Mouse (Mus musculus): ENCODE measurements around the gene Gm11444. TPM values are rescaled to one million over a fixed set of nuclear protein-coding genes. Genes with fewer than 3 reads are reported as not detected.

The Gm11444 gene
- polyA plus RNA-seq, 1 experiment from 2014 or later = not detected

DNA sequence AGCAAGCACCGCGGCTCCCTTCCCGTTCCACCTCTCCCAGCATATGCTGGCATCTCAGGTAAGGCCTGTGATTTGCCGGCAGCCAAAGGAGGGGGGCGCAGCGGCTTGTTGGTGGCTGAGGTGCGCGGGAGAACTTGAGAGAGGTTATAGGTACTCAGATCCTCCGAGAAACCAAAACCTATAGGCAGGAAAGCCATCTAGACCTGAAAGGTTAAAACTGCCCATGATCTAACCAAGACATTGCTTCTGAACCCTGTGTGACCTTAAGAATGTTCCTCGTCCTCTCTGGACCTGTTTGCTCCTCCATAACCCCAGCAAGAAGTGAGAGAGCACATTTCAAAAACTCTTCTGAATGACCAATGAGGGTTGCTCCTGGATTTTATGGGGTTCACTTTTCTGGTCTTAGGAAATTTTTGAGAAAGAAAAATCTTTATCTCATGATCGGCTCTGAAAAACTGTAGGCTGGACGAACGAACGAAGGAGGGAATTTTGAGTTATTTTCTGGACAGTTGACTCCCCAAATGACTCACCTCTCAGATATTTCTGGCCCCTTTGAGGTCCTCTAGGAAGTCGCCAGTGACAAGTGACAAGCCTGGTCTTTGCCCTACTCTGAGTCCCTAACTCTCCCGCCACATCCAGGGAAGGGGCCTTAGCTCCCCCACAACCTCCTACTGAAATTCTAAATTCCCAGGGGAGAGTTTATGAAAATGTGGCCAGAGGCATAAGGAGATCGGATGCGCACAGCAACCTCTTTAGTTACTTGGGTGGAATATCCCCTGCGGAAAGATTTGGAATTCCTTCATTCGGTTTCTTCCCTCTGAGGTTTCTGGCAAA lies 11.5 kb downstream of the Gm11444 start:
- Histone ChIP-seq H3K27me3 (peaks cover 100% of the 10 kb centered on the region), H3K4me1 (peaks cover 36% of the 10 kb centered on the region), H3K9me3 (replicated peaks) (no peaks in the 10 kb centered on the region), H3K36me3 (no peaks in the 10 kb centered on the region), H3K4me3 (peak overlapping the region; percentile 49), H3K4me2 (replicated peaks) (peak overlapping the region; percentile 45), H3K27ac (no peak overlapping the region), H3K9ac (peak overlapping the region; percentile 56; the same call in 1 of the 2 replicates)
- ATAC-seq (ENCODE audit: low FRiP score) = no peak
- WGBS = 5% methylated on average over 20 of the region's 20 CpGs

DNA sequence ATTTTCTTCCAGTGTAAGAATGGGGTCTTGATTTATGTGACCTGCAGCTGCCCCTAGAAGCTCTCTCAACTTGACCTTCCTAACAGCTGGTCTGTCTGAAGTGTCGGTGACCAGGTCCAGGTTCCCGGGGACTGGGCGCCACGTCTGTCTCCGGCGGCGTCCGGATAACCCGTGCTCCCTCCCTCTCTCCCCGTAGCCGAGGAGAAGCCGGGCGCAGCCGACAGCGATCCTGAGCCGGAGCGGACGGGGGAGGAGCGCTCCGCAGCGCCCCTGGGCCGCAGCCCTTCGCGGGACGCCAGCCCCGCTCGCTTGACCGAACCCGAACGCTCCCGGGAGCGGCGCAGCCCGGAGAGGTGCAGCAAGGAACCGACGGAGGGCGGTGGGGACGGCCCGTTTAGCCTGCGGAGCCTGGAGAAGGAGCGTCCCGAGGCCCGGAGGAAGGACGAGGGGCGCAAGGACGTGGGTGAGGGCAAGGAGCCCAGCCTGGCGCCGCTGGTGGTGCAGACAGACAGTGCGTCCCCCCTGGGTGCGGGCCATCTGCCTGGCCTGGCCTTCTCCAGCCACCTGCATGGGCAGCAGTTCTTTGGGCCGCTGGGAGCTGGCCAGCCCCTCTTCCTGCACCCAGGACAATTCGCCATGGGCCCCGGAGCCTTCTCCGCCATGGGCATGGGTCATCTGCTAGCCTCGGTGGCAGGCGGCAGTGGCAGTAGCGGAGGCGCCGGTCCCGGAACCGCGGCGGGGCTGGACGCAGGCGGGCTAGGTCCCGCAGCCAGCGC lies 12.3 kb downstream of the Gm11444 start:
- under 1% methylated on average over 66 of the region's 67 CpGs for WGBS
- H3K27ac ChIP-seq = peak overlapping the region; percentile 30; the same call in 1 of the 2 replicates

DNA sequence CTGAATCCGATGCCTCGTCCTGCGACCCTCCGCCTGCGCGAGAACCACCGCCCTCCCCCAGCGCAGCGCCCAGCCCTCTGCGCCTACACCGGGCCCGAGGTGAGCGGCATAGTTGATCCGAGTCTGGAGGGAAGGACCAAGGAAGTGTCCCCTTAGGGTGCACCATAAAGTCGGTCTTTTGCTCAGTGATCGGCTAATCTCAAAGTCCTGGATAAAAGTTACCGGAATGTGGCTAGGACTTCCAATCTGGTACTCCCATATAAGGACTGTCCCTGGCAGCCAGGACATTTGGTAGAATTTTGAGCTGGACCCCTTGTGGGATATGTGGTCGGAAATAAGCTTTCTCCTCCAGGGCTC lies 12.9 kb downstream of the Gm11444 start:
- Histone ChIP-seq H3K9ac (peak overlapping the region; percentile 48), H3K27me3 (peaks cover 89% of the 10 kb centered on the region), H3K27ac (0 out of 2 replicates have a peak overlapping the region, but pooled peaks have one; percentile 25), H3K4me3 (peak overlapping the region; percentile 49), H3K4me2 (replicated peaks) (peak overlapping the region; percentile 45), H3K9me3 (replicated peaks) (no peaks in the 10 kb centered on the region), H3K36me3 (no peaks in the 10 kb centered on the region), H3K4me1 (peaks cover 33% of the 10 kb centered on the region)
- WGBS = 1% methylated on average over 18 of the region's 18 CpGs
- no peak for ATAC-seq (ENCODE audit: low FRiP score)

More for the DNA sequence above, 12.3 kb downstream of the Gm11444 start:
- Histone ChIP-seq H3K4me3 (peak overlapping the region; percentile 49), H3K9me3 (replicated peaks) (no peaks in the 10 kb centered on the region), H3K27me3 (peaks cover 92% of the 10 kb centered on the region), H3K36me3 (no peaks in the 10 kb centered on the region), H3K4me2 (replicated peaks) (peak overlapping the region; percentile 45), H3K9ac (peak overlapping the region; percentile 56), H3K4me1 (peaks cover 33% of the 10 kb centered on the region)
- ATAC-seq (ENCODE audit: low FRiP score) = no peak

DNA sequence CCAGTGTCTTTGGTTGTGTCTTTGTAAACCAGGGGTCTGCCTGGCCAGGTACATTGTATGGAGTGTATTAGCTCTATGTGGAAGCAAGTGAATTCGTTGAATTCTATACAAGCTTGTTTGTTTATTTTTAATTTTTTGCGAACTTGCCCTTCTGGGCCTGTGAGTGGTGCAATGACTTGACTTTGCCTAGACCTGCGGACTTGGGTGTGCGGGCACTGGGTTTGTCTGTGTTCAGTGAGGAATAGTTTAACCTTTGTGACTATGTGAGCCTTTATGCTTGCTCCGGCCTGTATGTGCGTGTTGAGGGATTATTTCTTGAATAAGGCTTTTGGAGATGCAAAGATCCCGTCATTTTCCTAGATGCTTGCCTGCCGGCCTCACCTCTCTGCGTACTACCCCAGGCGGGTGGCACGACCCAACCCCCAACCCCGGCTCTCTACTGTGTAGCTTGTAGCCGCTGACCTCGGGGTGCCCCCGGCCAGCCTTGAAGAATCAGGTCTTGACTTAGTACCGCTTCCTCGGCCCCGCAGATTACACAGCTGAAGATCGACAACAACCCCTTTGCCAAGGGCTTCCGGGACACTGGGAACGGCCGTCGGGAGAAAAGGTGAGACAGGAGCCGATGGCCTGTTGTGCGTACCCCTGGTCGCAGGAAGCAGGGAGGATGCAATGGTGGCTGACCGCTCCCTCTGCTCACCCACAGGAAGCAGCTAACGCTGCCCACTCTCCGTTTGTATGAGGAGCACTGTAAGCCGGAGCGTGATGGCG lies 13.4 kb downstream of the Gm11444 start:
- Histone ChIP-seq H3K36me3 (no peaks in the 10 kb centered on the region), H3K9me3 (replicated peaks) (no peaks in the 10 kb centered on the region), H3K4me2 (replicated peaks) (peak overlapping the region; percentile 45), H3K9ac (peak overlapping the region; percentile 48), H3K4me3 (peak overlapping the region; percentile 49), H3K4me1 (peaks cover 38% of the 10 kb centered on the region), H3K27ac (0 out of 2 replicates have a peak overlapping the region, but pooled peaks have one; percentile 25), H3K27me3 (peaks cover 89% of the 10 kb centered on the region)
- 1% methylated on average over 32 of the region's 32 CpGs for WGBS
- ATAC-seq (ENCODE audit: low FRiP score) = no peak

DNA sequence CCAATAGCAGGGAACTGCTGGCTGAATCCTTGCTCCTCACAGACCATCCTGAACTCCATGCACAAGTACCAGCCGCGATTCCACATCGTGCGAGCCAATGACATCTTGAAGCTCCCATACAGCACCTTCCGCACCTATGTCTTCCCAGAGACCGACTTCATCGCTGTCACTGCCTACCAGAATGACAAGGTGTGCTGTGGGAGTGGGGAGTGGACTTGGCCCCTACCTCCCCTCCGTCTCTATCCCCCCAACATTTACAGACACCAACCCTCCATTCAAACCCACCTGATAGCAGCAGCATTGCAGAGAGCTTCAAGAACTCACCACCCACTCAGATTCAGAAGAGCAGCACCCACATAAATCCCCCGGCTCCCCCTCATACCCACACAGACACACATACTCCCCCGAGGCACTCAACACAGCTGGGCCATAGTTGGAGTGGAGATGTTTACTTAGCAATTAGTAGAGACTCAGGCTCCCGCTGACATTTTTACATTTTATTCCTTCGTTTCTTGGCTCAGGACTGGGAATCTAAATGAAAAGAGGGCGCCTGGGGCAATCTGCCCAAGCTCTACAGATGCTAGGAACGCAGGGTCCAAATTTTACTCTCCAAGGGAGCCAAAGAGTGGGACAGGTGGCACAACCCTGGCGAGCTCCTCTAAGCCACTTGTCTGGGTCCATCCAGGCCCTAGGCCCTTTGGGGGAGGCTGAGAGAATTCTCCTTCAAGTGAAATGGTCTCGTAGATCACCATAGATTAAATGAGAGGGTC lies 14.2 kb downstream of the Gm11444 start:
- H3K36me3 ChIP-seq = no peaks in the 10 kb centered on the region
- peak overlapping the region; percentile 27; the same call in 1 of the 2 replicates for H3K4me2 ChIP-seq (replicated peaks)
- H3K27me3 ChIP-seq = peaks cover 89% of the 10 kb centered on the region
- no peak for ATAC-seq (ENCODE audit: low FRiP score)
- H3K9ac ChIP-seq = peak overlapping the region; percentile 33; the same call in 1 of the 2 replicates
- H3K27ac ChIP-seq = 0 out of 2 replicates have a peak overlapping the region, but pooled peaks have one; percentile 19
- H3K4me3 ChIP-seq = peak overlapping the region; percentile 49
- H3K4me1 ChIP-seq = peaks cover 37% of the 10 kb centered on the region
- 4% methylated on average over 16 of the region's 16 CpGs for WGBS
- H3K9me3 ChIP-seq (replicated peaks) = no peaks in the 10 kb centered on the region

DNA sequence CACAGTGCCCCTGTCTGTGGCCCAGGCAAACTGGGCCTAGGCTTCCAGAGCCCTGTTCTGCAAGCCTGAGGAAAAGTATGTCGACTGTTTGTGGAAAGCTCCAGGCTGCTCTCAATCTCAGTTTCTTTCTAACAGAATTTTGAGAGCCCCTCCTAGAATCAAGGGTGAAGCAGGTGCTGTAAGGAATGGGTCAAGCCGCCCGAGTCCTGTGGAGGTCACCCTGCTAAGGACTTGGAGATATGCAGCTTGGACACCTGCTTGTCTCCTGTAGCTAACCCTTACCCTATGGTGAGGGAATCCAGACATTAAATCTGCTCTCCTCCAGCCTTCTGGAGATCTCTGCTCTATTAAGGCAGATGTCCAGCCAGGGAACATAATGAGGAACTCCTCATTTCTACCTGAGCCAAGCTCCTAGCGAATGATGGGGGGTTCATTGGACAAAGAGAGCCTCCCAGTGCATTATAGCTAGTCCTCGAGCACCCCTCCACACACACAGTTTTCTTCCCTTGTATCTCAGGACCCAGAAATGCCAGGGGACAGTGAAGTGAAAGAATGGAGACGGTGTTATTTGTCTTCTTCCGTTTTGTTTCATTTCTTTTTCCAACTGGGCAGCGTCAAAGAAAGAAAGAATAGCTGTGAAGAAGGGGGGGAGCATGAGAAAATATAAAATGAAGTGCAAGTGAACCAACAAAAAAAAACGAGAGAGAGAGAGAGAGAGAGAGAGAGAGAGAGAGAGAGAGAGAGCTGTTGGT lies 15.0 kb downstream of the Gm11444 start:
- Histone ChIP-seq H3K9me3 (replicated peaks) (no peaks in the 10 kb centered on the region), H3K27ac (no peak overlapping the region; the same call in 1 of the 2 replicates), H3K27me3 (peaks cover 89% of the 10 kb centered on the region), H3K9ac (peak overlapping the region; percentile 37), H3K4me2 (replicated peaks) (peak overlapping the region; percentile 26; the same call in 1 of the 2 replicates), H3K4me3 (peak overlapping the region; percentile 49), H3K36me3 (no peaks in the 10 kb centered on the region), H3K4me1 (peaks cover 36% of the 10 kb centered on the region)
- ATAC-seq (ENCODE audit: low FRiP score) = no peak
- 3% methylated on average over 9 of the region's 9 CpGs for WGBS

DNA sequence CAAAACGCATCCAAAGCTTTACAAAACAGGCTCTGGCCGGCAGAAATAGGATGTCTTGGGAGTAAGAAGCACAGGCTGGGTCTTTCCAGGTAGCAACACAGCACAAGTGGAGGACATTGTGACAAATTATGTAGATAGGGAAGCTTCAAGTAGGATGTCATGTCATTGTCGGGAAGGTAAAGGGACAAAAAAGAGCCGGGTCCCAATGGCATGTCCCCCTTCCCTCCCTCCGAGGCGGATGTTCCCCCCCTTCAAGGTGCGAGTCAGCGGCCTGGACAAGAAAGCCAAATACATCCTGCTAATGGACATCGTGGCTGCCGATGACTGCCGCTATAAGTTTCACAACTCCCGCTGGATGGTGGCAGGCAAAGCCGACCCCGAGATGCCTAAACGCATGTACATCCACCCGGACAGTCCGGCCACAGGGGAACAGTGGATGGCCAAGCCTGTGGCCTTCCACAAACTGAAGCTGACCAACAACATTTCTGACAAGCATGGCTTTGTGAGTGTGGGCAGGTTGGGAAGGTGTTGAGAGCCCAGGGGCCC lies 15.7 kb downstream of the Gm11444 start:
- H3K9ac ChIP-seq = peak overlapping the region; percentile 37
- H3K4me3 ChIP-seq = peak overlapping the region; percentile 49
- H3K4me2 ChIP-seq (replicated peaks) = peak overlapping the region; percentile 26; the same call in 1 of the 2 replicates
- peaks cover 89% of the 10 kb centered on the region for H3K27me3 ChIP-seq
- peaks cover 43% of the 10 kb centered on the region for H3K4me1 ChIP-seq
- H3K27ac ChIP-seq = no peak overlapping the region
- H3K36me3 ChIP-seq = no peaks in the 10 kb centered on the region
- 3% methylated on average over 17 of the region's 17 CpGs for WGBS
- no peak for ATAC-seq (ENCODE audit: low FRiP score)
- no peaks in the 10 kb centered on the region for H3K9me3 ChIP-seq (replicated peaks)

DNA sequence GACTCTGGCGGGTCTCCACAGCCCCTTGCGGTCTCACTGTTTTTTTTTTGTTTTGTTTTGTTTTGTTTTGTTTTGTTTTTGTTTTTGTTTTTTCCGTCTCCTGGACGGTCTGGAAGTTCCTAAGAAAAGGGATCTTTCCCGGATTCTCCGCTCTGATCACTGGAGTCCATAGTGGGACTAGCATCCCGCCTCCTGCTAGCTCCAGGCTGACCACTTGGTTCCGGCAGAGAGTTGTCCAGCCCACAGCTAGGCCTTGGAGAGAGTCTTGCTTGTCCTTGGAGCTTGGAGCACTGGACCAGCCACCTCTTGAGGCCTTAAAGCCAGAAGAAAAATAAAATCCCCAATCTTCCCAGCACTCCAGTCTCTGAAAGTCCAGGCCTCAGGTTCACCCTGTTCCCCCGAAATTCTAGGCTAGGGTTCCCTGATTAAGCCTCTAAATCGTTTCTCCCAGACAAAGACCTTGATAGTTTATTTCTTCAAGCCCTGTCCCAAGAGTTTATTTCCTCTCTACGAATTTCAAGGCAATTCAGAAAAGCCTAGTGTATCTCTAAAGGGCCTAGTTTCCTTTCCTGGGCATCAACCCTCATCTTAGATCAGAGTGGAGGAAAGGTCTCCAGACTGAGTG lies 16.3 kb downstream of the Gm11444 start:
- Histone ChIP-seq H3K9ac (peak overlapping the region; percentile 37), H3K4me2 (replicated peaks) (peak overlapping the region; percentile 26; the same call in 1 of the 2 replicates), H3K27ac (peak overlapping the region; percentile 52; the same call in 1 of the 2 replicates), H3K36me3 (no peaks in the 10 kb centered on the region), H3K4me3 (peak overlapping the region; percentile 49), H3K27me3 (peaks cover 89% of the 10 kb centered on the region), H3K4me1 (peaks cover 49% of the 10 kb centered on the region), H3K9me3 (replicated peaks) (no peaks in the 10 kb centered on the region)
- WGBS = 3% methylated on average over 11 of the region's 11 CpGs
- ATAC-seq (ENCODE audit: low FRiP score) = no peak

DNA sequence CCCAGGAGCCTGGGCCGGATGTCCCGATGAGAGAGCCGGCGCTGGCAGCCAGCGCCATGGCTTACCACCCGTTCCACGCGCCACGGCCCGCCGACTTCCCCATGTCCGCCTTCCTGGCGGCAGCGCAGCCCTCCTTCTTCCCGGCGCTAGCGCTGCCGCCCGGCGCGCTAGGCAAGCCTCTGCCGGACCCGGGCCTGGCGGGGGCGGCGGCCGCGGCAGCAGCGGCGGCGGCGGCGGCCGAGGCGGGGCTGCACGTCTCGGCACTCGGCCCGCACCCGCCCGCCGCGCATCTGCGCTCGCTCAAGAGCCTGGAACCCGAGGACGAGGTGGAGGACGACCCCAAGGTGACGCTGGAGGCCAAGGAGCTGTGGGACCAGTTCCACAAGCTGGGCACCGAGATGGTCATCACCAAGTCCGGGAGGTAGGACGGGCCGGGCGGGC lies 17.0 kb downstream of the Gm11444 start:
- Histone ChIP-seq H3K9ac (peak overlapping the region; percentile 64), H3K27ac (peak overlapping the region; percentile 52), H3K36me3 (no peaks in the 10 kb centered on the region), H3K4me2 (replicated peaks) (peak overlapping the region; percentile 68), H3K9me3 (replicated peaks) (no peaks in the 10 kb centered on the region), H3K4me3 (peak overlapping the region; percentile 49), H3K4me1 (peaks cover 49% of the 10 kb centered on the region), H3K27me3 (peaks cover 89% of the 10 kb centered on the region)
- 0 out of 2 replicates have a peak, but pooled peaks have one; percentile 3 for ATAC-seq (ENCODE audit: low FRiP score)
- under 1% methylated on average over 19 of the region's 54 CpGs for WGBS

All from hindbrain, embryonic 12.5 days (tissue).